Mouse (Mus musculus) ES-E14 (cell line): ENCODE data around the gene Myom3.

Experiments used
- CHD2 ChIP-seq: IDR thresholded peaks from 2 replicates; pipeline ENCODE4 v1.6.1; 2014; ENCODE audit warnings: mild to moderate bottlenecking, low read depth, low read length, inconsistent platforms
- ZC3H11A ChIP-seq: IDR thresholded peaks from 2 replicates; pipeline ENCODE4 v1.6.1; 2012; ENCODE audit warnings: low read depth, mild to moderate bottlenecking, inconsistent platforms, low read length, borderline replicate concordance
- ZNF384 ChIP-seq: IDR thresholded peaks from 2 replicates; pipeline ENCODE4 v1.6.1; 2012; ENCODE audit warnings: low read depth, low read length, inconsistent platforms

GRCm38 (mm10) chr4:135739148-135739547 is 20.4 kb upstream of the Myom3 start:
- no peak for TF ChIP-seq ZNF384
- no peak for TF ChIP-seq ZC3H11A
- no peak for TF ChIP-seq CHD2
